Mouse (Mus musculus) erythroblast, embryonic 14.5 days (primary cell): ENCODE measurements around the gene Rrp9.

Experiments
- GATA1 ChIP-seq: IDR thresholded peaks from 2 replicates; pipeline ENCODE4 v1.6.1; 2012; ENCODE audit warnings: low read length, inconsistent platforms, mixed read lengths
- TAL1 ChIP-seq: IDR thresholded peaks from 3 replicates; pipeline ENCODE4 v1.6.1; 2012; ENCODE audit warnings: low read length, inconsistent platforms, mixed read lengths

- TF ChIP-seq GATA1 = no peak
- TF ChIP-seq TAL1 = no peak
These were observed 30.9 kb upstream of the Rrp9 start for GRCm38 (mm10) chr9:106444836-106445235.
